Mouse (Mus musculus): ENCODE results near the gene Foxd2. TPM values are rescaled to one million over a fixed set of nuclear protein-coding genes. Genes with fewer than 3 reads are reported as not detected.

Gene Foxd2
- total and polyA plus RNA-seq, 3 experiments = 0.14 to 0.17 TPM; not detected in 1

DNA sequence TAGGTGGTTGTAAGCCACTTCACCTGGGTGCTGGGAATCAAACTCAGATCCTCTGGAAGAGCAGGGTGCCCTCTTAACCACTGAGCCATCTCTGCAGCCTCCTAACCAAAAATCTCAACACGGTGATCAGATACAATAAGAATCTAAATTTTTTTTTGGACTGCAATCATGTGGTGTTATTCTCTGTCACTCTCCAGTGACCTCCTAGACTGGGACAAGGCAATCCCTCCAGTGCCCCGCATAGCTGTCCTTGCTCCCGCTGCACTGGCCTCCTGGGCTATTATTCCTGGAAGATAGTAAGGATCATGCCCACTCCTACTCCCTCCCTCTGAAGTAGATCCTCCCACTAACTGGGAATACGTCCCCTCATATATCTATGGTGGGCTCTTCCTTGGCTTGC, 32.6 kb upstream of the Foxd2 start:
- Histone ChIP-seq H3K27me3 (replicated peaks) (peaks cover 15% of the 10 kb centered on the region), H3K27ac (ENCODE audit: insufficient read depth, low read depth) (no peak overlapping the region), H3K9ac (ENCODE audit: insufficient read depth, low read depth) (no peak overlapping the region), H3K4me3 (replicated peaks in 1 of 3; ENCODE audit: low read depth in 2 of 3, low read length in 2 of 3, poor library complexity in 1 of 3) (no peak overlapping the region), H3K36me3 (replicated peaks in 1 of 2; ENCODE audit: control insufficient read depth in 1 of 2, insufficient read depth in 1 of 2, low read length in 1 of 2) (no peaks in the 10 kb centered on the region), H3K79me2 (replicated peaks; ENCODE audit: control insufficient read depth, extremely low read depth, insufficient read depth, poor library complexity, severe bottlenecking) (no peaks in the 10 kb centered on the region), H3K4me2 (ENCODE audit: insufficient read depth, low read depth, poor library complexity, severe bottlenecking) (no peak overlapping the region), H3K4me1 (ENCODE audit: control insufficient read depth in 1 of 2, insufficient read depth in 2 of 2) (no peaks in the 10 kb centered on the region), H3K9me3 (replicated peaks; ENCODE audit: low read length) (no peaks in the 10 kb centered on the region)
- dilution Hi-C loops (cut with MboI; ENCODE audit: extremely low pct_ligation_motif_present, extremely low pct_unique_long_range_greater_than_20kb, low sequenced_read_pairs) (no loop called here), in situ Hi-C loops (cut with MboI; ENCODE audit: low pct_ligation_motif_present, low pct_unique_long_range_greater_than_20kb, low sequenced_read_pairs) (no loop called here)
- TF ChIP-seq KAT2A (IDR thresholded peaks at IDR 0.05; ENCODE audit: insufficient replicate concordance, low read length) = no peak
- no peak for TF ChIP-seq POLR2AphosphoS2 (IDR thresholded peaks at IDR 0.05; ENCODE audit: low read depth, low read length)
- TF ChIP-seq E2F4 (IDR thresholded peaks at IDR 0.05; ENCODE audit: insufficient replicate concordance, low read depth, low read length) = no peak
- no peak for TF ChIP-seq USF1 (IDR thresholded peaks at IDR 0.05; ENCODE audit: low read depth, low read length)
- TF ChIP-seq MEF2A (IDR thresholded peaks at IDR 0.05; ENCODE audit: borderline replicate concordance, low read depth, low read length) = no peak
- TF ChIP-seq NRF1 (IDR thresholded peaks at IDR 0.05; ENCODE audit: low read depth, low read length) = no peak
- no peak for TF ChIP-seq HCFC1 (IDR thresholded peaks at IDR 0.05; ENCODE audit: low read depth, low read length)
- no peak for TF ChIP-seq ZC3H11A (IDR thresholded peaks at IDR 0.05; ENCODE audit: low read depth, low read length)
- no peak for TF ChIP-seq IRF4 (IDR thresholded peaks at IDR 0.05; ENCODE audit: low read depth, low read length)
- TF ChIP-seq MAX (IDR thresholded peaks at IDR 0.05; ENCODE audit: low read length) = no peak
- no peak for TF ChIP-seq JUN (IDR thresholded peaks at IDR 0.05; ENCODE audit: insufficient read depth, low read depth, low read length)
- TF ChIP-seq PAX5 (IDR thresholded peaks at IDR 0.05; ENCODE audit: low read length) = no peak
- TF ChIP-seq TBP (conservative IDR thresholded peaks at IDR 0.05; ENCODE audit: low read depth, low read length) = no peak
- TF ChIP-seq BHLHE40 (IDR thresholded peaks at IDR 0.05; ENCODE audit: low read depth, low read length) = no peak
- DNase-seq (ENCODE audit: extremely low read depth) = no peak

DNA sequence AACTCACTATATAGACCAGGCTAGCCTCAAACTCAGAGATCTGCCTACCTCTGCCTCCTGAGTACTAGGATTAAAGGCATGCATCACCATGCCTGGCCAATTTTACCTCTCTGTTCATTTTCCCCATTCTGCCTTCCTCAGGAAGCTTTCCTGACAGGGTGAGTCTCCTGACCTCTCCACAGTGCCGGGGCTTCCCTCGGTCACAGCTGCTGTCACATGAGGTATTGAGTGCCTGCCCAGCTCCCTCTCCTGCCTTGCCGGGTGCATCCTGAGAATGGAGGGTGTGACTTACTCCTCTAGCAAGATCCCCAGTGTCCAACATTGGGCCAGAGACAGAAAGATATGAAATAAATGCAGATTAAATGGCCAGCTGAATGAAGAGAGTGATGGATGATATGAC, 29.6 kb upstream of the Foxd2 start:
- Histone ChIP-seq H3K36me3 (replicated peaks in 1 of 2; ENCODE audit: control insufficient read depth in 1 of 2, insufficient read depth in 1 of 2, low read length in 1 of 2) (no peaks in the 10 kb centered on the region), H3K4me3 (replicated peaks in 1 of 3; ENCODE audit: low read depth in 2 of 3, low read length in 2 of 3, poor library complexity in 1 of 3) (no peak overlapping the region), H3K79me2 (replicated peaks; ENCODE audit: control insufficient read depth, extremely low read depth, insufficient read depth, poor library complexity, severe bottlenecking) (no peaks in the 10 kb centered on the region), H3K9me3 (replicated peaks; ENCODE audit: low read length) (no peaks in the 10 kb centered on the region), H3K4me2 (ENCODE audit: insufficient read depth, low read depth, poor library complexity, severe bottlenecking) (no peak overlapping the region), H3K9ac (ENCODE audit: insufficient read depth, low read depth) (no peak overlapping the region), H3K4me1 (ENCODE audit: control insufficient read depth in 1 of 2, insufficient read depth in 2 of 2) (peaks cover 8 to 13% of the 10 kb centered on the region in 2 experiments), H3K27me3 (replicated peaks) (peaks cover 13% of the 10 kb centered on the region), H3K27ac (ENCODE audit: insufficient read depth, low read depth) (no peak overlapping the region)
- dilution Hi-C loops (cut with MboI; ENCODE audit: extremely low pct_ligation_motif_present, extremely low pct_unique_long_range_greater_than_20kb, low sequenced_read_pairs) = no loop called here
- in situ Hi-C loops (cut with MboI; ENCODE audit: low pct_ligation_motif_present, low pct_unique_long_range_greater_than_20kb, low sequenced_read_pairs) = no loop called here
- no peak for DNase-seq (ENCODE audit: extremely low read depth)
- no peak for TF ChIP-seq ETS1 (conservative IDR thresholded peaks at IDR 0.05; ENCODE audit: low read depth, low read length)
- no peak for TF ChIP-seq USF1 (IDR thresholded peaks at IDR 0.05; ENCODE audit: low read depth, low read length)
- TF ChIP-seq ZKSCAN1 (IDR thresholded peaks at IDR 0.05; ENCODE audit: borderline replicate concordance, low read depth, low read length) = no peak
- TF ChIP-seq MAZ (IDR thresholded peaks at IDR 0.05; ENCODE audit: low read depth, low read length) = no peak
- TF ChIP-seq TBP (conservative IDR thresholded peaks at IDR 0.05; ENCODE audit: low read depth, low read length) = no peak
- TF ChIP-seq NELFE (IDR thresholded peaks at IDR 0.05; ENCODE audit: low read depth, low read length) = no peak
- no peak for TF ChIP-seq JUND (conservative IDR thresholded peaks at IDR 0.05; ENCODE audit: low read depth, low read length)
- TF ChIP-seq E2F4 (IDR thresholded peaks at IDR 0.05; ENCODE audit: insufficient replicate concordance, low read depth, low read length) = no peak
- no peak for TF ChIP-seq ZC3H11A (IDR thresholded peaks at IDR 0.05; ENCODE audit: low read depth, low read length)
- no peak for TF ChIP-seq MYC (IDR thresholded peaks at IDR 0.05; ENCODE audit: low read depth, low read length)
- TF ChIP-seq UBTF (IDR thresholded peaks at IDR 0.05; ENCODE audit: low read depth, low read length) = no peak

Data from CH12.LX (cell line).